Mouse (Mus musculus): ENCODE results near the gene Vars2.

The Vars2 gene

DNA sequence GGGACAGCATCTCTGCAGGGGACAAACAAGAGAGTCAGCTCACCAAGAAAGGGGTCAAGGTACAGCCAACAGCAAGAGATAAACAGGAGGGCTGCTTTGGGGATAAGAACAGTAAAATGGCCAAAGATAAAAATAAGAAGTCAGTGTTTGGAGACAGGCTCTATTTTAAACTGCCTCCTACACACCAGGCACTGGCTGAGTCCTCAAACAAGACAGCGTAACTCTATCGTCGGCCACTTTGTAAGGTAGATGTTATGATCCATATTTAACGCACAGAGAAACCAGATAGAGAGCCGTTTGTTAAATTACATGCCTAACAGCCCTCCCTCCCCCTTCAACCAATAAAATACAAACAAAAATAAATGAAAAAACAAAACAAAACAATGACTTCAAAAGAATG lies 26.5 kb upstream of the Vars2 start:
- DNase-seq (ENCODE audit: low spot score): no peak

- DNase-seq (ENCODE audit: low spot score): no peak
These were observed 25.0 kb upstream of the Vars2 start for GRCm38 (mm10) chr17:35692368-35692767.

GRCm38 (mm10) chr17:35691811-35692210 lies 24.4 kb upstream of the Vars2 start:
- no peak for DNase-seq (ENCODE audit: low spot score)

- no peak for DNase-seq (ENCODE audit: low spot score)
These were observed 22.7 kb upstream of the Vars2 start for GRCm38 (mm10) chr17:35689936-35690645.

DNA sequence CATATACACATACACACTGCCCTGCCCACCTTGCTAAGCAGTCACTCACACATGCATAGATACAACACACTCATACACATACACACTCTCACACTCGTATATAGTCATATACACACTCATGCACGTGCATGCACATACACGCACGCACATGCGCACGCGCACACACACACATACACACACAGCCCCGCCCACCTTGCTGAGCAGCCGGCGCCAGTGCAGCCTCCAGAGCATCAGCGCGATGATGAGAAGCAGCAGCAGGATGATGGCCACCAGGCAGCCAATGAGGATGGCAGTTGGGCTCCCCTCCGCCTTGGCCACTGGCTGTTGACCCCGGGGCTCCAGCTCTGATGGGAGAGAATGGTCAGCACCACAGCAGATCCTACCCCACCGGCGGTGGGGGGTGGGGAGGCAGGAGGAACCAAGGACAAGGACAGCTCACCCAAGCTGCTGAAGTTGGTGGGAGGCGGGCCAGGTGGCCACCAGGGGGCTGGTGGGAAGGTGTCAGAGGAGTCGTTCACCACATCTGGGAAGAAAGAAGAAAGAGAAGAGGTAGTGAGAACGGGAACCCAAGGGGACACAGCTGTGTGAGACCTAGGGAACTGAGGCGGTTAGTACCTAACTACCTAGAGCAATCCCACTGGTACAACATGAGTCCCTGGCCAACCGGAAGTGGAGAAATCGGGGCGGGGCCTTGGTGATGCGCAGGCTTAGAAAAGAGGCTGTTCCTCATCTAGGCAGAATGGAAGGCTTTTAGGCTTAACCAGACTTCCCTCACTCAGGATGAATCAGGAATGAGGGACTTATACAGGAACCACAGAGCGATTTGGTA lies 21.2 kb upstream of the Vars2 start:
- no peak for DNase-seq (ENCODE audit: low spot score)

GRCm38 (mm10) chr17:35685061-35685460 lies 17.7 kb upstream of the Vars2 start:
- DNase-seq (ENCODE audit: low spot score): no peak

DNA sequence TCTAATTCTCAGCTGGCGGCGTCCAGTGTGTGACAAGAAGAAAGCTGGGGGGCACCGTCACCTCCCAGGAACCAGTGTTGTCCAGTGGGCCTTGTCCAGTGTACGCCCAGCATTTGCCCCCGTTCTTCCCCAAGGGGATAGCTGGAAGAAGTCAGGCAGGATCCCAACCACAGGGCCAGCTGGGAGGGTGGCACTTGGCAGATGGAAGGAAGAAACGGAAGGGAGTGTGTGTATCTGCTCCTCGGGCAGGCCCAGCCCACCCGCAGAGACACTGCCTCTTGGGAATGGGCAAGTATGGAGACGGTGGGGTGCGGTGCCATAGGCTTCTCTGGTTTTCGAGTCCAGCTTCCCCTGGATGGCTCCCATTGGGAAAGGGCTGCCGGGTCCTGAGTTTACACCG lies 14.6 kb upstream of the Vars2 start:
- DNase-seq (ENCODE audit: low spot score): no peak

GRCm38 (mm10) chr17:35680591-35680990 lies 13.2 kb upstream of the Vars2 start:
- no peak for DNase-seq (ENCODE audit: low spot score)

GRCm38 (mm10) chr17:35673416-35674035 lies 6.1 kb upstream of the Vars2 start, which contains the start of gene Gtf2h4:
Gene Gtf2h4, minus strand, starts transcription at chr17:35673739.
- peak; percentile 96 for DNase-seq (ENCODE audit: low spot score)

DNA sequence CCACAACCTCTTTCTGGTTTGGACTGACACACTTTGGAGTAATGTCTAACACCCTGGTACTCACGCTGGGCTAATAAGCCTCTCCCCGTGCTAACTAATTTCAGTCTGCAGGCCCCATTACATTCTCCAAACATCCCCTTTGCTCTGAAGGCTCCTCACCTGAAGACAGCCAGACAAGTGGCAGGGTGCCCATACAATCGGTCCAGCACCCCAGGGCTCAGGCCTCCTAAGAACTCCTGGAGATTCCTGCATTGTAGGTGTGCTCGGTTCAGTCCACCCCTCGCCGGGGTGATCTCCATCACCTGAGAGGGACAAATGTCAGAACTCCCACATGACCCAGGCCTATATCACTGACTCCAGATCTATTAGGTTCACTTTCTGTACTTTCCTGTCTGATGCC lies 5.1 kb upstream of the Vars2 start:
- DNase-seq (ENCODE audit: low spot score): no peak

DNA sequence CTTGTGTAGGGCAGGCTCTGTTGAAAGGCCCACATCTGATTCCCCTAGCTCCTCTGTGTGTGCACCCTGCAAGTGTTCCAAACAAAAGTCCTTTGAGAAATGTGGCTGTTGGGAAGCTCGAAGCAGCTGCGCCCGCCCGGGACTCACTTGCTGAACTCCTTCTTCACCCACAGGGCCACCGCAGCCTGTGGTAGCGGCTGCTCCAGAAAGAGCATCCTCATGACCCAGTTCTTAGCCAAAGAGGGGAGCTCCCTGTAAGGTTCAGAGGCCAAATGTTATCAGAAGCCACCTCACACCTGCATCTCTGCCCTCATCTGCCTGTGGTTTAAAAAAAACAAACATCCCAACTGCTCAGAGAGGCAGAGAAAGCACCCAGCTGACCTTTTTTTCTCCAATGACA lies 4.5 kb upstream of the Vars2 start:
- DNase-seq (ENCODE audit: low spot score): no peak

DNA sequence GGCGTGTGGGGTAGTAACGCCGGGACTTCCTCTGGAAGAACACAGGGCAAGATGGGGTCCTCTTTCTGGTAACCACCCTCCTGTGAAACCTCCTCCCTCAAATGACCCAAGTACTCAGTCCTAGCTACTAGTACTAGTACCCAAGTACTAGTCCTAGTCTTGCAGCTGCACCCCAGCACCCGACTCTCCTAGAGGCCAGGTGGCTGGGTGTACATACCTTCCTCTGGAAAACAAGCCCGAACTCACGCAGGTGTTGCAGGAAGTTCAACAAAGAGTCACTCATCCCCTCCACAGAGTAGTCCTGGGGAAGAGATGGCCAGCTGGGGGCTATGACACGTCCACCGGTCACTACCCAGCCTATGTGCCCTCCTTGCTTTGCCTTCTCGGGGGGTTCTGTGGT lies 2.3 kb upstream of the Vars2 start:
- DNase-seq (ENCODE audit: low spot score): no peak

- no peak for DNase-seq (ENCODE audit: low spot score)
These were observed 538 bp downstream of the Vars2 start for GRCm38 (mm10) chr17:35666851-35667256.

GRCm38 (mm10) chr17:35665957-35666515 lies 1.4 kb downstream of the Vars2 start:
- DNase-seq (ENCODE audit: low spot score): peak; percentile 77

DNA sequence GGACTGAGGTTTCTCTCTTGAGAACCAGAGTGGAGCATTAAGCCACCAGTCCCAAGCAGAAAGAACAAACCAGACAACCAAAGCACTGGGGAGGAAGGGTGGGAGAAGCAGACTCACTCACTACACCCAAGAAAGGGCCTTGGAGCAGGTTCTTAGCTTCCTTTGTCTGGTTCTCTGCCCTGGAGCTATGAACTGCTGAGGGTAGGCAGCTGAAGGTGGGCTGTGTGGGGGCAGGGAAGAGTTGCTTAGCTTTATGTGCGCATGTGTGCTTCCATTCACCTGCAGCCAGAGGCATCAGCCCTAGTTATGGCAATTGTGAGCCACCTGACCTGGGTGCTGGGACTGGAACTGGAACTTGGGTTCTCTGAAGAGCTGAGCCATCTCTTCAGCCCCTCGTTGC lies 14.3 kb downstream of the Vars2 start:
- DNase-seq (ENCODE audit: low spot score): no peak

DNA sequence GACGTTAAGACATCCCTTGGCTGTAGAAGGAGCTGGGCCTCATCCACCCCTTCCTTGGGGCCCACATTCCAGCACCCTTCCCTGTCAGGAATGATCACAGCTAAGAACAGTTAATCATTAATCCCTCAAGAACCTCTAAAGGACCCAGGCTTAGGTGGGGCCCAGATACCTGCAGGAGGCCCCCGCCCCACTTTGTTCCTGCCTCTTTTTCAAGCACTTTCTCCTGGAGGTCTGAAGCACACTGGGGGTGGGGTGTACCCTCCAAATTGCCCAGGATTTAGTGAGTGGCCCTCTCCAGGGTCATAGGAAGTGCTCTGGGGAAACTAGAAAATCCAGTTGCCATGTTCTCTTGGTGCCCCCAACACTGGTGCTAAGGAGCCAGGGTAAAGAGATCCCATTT lies 18.0 kb downstream of the Vars2 start:
- peak; percentile 90 for DNase-seq (ENCODE audit: low spot score)

- peak; percentile 50 for DNase-seq (ENCODE audit: low spot score)
These were observed 23.7 kb downstream of the Vars2 start, which contains the start of gene Mucl3 for GRCm38 (mm10) chr17:35643609-35644236. Gene Mucl3, minus strand, starts transcription at chr17:35643695.

- DNase-seq (ENCODE audit: low spot score): no peak
These were observed 28.0 kb downstream of the Vars2 start for GRCm38 (mm10) chr17:35639352-35639751.

DNA sequence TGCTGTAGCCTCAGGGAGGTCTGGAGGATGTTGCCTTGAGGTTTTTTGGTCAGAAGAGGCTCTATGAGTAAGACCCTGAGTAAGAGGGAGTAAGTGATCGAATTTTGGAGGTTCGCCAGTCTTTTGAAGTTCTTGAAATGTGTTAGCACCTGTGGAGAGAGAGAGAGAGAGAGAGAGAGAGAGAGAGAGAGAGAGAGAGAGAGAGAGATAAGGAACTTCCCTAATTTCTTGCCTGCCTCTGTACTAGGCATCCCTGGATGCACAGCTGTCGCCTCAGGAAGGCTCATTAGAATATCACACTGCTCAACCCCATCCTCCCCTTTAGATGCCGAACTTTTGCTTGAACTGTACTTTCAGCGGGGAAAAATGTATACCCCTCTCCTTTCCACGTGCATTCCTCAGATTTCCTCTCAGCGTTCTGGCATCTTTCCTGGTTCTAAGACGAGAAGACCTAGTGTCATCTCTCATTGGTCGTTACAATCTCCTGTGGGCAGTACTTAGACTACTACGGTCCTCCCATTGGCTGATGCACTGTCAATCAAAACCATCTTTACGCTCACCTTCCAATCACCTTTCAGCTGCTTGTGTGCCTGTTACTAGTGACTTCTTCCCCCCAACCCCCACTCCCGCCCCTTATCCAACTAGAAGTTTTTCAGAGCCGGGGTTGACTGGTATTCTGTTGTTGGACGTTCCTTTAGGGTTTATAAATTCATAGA lies 28.8 kb downstream of the Vars2 start:
- DNase-seq (ENCODE audit: low spot score): peak; percentile 81

GRCm38 (mm10) chr17:35636363-35636762 lies 31.0 kb downstream of the Vars2 start:
- peak; percentile 84 for DNase-seq (ENCODE audit: low spot score)

DNA sequence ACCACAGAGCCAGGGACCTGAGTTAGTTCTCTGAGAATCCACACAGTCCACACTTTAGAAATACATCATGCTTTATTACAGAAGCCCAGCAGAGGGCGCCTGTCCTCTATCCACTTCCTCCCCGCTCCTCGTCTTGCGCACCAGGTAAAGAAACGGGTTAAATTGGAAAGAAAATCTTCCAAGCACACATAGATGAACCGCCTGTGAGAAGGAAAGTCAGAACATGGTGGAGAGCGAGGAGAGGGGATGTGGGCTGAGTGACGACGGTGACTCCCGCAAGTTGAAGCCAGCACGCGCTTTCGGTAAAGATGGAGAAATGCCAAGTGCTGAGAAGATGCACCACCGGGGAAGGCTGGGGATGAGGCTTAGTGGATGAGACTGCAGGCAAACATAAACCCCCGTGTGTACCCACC lies 31.7 kb downstream of the Vars2 start:
- peak; percentile 75 for DNase-seq (ENCODE audit: low spot score)

All from lung, postnatal 25 days (tissue).